Mouse (Mus musculus): ENCODE data around the gene Far1.

The Far1 gene

GRCm38 (mm10) chr7:113513286-113513962 is at the start of gene Far1:
Gene Far1, plus strand, starts transcription at chr7:113513834.
- DNase-seq: peak; percentile 99

- no peak for DNase-seq
These were observed 45.3 kb upstream of the Far1 start for GRCm38 (mm10) chr7:113468345-113468744.

DNA sequence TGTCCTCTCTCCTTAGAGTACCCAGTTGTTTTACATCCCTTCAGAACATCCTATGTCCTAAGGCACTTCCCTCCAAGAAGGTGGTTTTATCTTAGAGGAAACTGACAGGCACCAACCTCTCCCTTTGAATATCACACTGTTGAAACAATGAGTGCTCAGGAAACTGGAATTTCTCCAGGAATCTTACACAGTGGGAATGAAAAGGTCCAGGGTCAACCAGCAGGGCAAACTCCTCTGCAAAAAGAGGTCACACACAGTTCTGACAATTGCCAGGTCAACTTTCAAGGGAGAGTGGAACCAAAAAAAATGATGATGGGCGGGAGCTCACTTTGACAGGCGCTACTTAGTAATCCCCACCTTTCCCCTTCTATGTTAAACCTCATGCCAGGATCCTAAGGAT is 43.0 kb upstream of the Far1 start:
- no peak for DNase-seq

GRCm38 (mm10) chr7:113471653-113472052 is 42.0 kb upstream of the Far1 start:
- no peak for DNase-seq

DNA sequence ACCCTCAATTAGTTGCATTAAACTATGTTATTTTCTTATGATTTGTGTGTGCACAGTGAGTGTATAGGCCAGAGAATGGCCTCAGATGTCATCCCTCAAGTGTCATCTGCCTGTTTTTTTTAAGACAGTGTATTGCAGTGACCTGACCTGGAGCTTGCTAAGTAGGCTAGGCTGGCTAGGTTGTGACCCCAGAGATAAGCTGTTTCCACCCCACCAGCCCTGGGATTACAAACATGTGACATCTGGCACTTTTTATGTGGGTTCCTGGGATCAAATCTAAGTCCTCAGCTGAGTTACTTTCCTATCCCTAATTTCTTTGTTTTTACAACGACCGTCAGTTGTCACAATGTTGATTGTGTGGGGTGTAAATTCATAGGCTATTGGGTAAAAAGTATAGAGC is 17.8 kb upstream of the Far1 start:
- DNase-seq: no peak

GRCm38 (mm10) chr7:113498413-113498812 is 15.2 kb upstream of the Far1 start:
- no peak for DNase-seq

DNA sequence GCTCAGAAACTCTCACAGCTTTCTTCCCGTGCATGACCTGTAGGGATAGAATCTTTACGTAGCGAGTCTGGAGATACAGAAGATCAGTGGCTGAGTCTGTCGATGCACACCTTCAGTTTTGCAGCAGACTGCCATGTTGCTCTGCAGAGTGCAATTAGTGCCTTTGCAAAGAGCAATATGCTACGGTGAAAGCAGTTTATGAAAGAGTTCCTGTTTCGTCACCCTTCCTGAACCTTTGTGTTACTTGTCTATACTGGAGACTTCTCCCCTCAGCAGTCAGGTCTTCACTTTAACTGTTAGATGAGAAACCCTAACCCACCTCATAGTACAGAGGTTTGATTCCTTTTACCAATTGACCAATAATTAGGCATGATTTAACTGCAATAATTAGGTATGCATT is 13.8 kb upstream of the Far1 start:
- no peak for DNase-seq

DNA sequence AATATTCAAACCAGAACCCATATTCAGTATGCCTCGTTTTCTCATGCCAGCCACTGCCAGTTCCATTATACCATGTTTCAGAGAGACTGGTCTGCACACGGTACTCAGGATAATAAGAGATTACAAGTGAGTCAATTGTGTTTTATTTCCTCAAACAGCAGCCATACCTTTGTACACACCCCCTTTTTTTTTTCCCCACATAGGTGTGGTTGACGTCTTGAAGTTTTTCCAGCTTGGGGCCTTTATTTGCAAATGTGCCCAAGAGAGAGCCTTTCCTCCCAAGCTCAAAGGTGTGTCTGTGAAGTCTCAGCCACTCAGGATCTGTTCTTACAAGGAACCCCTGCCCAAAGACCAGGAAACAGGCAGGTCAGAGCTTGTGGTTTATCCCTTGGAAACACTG is 11.2 kb upstream of the Far1 start:
- no peak for DNase-seq

- DNase-seq: no peak
These were observed 8.6 kb upstream of the Far1 start for GRCm38 (mm10) chr7:113505047-113505446.

DNA sequence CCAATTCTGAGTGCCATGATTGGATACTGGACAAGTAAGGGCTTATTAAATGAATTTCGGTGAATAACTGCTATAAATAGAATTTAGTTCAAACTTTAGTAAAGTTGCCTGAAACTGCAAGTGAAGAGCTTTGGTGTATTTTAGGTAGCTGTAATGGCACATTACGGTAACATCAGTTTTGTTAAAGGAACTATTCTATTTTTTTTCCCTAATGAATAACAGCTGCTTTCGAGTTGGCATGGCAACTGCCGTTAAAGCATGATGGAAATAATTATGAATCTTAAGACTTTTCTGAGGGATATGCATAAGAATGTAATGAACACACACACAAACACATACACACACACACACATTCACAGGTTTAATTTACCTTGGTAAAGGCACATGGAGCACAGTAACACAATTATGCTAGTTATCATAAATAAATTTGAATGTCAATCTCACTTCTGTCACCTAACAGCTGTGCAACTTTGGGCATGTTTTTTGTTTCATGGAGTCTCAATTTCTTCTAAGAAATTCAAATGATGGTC is 8.1 kb upstream of the Far1 start:
- no peak for DNase-seq

GRCm38 (mm10) chr7:113507846-113508245 is 5.8 kb upstream of the Far1 start:
- no peak for DNase-seq

DNA sequence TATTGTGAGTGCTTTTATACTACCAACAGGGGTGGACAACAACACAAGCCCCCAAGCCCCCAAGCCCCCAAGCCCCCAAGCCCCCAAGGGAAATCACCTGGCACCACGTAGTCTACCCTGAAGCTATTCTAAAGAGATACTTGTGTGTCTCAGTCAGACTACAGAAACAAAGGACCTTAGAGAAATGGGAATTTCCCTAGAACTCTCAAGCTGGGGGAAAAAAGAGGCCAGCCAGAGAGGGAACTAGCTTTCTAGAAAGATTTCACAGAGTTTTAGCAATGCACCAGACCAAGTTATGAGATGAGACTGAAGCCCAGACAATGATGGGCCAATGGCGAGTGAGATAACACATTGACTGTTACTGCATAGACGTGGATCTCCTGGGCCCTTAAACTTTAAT is 2.2 kb upstream of the Far1 start:
- no peak for DNase-seq

GRCm38 (mm10) chr7:113512527-113513285 is 928 bp upstream of the Far1 start:
- no peak for DNase-seq

GRCm38 (mm10) chr7:113513963-113514649 is 472 bp downstream of the Far1 start:
- DNase-seq: no peak

- DNase-seq: no peak
These were observed 2.2 kb downstream of the Far1 start for GRCm38 (mm10) chr7:113515831-113516230.

DNA sequence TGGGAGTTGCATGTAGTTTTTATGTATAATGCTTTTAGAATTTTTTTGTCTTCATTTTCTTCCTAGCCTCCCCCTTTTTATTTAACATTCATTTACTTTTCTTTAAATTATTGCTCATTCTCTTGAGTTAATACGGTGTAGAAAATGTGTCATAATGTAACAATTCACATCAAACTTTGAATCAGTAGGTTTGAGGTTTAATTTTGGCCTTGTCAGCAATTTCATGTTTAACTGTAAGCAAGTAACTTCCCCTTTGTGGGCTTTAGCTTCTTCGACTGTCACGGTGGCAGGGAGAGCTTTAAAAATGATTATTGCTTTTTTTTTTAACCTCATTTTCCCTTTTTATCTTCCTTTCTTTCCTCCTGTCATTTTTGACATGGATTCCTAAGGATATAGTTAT is 4.8 kb downstream of the Far1 start:
- no peak for DNase-seq

DNA sequence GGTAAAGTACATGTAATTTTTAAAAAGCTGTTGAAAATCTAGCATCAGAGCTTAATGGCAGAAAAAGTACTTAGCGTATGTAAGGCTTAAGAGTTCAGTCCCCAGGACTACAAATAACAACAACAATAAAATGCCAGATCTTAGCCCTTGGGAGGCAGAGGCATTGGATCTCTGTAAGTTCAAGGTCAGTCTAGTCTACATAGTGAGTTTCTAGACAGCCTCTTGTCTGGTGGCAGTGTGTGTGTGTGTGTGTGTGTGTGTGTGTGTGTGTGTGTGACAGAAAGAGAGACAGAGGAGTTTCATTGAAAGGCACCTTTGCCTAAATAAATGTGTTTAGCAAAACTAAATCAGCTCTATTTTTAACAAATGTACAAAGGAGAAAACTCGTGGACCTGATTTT is 5.3 kb downstream of the Far1 start:
- no peak for DNase-seq

- DNase-seq: no peak
These were observed 29.5 kb downstream of the Far1 start for GRCm38 (mm10) chr7:113543158-113543557.

GRCm38 (mm10) chr7:113551742-113552463 is 38.3 kb downstream of the Far1 start:
- DNase-seq: no peak

GRCm38 (mm10) chr7:113552508-113552907 is 38.9 kb downstream of the Far1 start:
- no peak for DNase-seq

- DNase-seq: no peak
These were observed 42.5 kb downstream of the Far1 start for GRCm38 (mm10) chr7:113556138-113556537.

DNA sequence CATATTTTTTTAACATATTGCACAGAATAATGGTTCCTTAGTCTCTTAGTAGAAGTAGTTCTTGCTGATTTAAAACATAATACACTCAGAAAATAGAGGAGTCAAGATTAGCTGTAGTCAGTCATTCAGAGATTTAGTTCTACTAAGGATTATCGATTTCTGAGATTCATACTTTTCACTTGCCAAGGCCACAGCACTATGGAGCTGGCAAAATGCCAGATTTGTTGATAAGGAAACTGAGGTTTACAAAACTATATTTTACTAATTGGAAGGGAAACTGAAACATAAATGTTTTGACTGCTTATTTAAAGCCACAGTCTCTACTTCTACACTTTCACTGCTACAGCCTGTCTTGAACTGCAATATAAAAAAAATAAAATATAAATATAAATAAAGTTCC is 53.3 kb downstream of the Far1 start:
- DNase-seq: no peak

- DNase-seq: no peak
These were observed 57.5 kb downstream of the Far1 start for GRCm38 (mm10) chr7:113571121-113571520.

All from right cerebral cortex, postnatal 14 days (tissue).